Mouse (Mus musculus): ENCODE data around the gene Rab11fip3. TPM values are rescaled to one million over a fixed set of nuclear protein-coding genes. Genes with fewer than 3 reads are reported as not detected.

Gene Rab11fip3
- polyA plus RNA-seq, 1 experiment from 2014 or later, result 31.0 TPM

- whole genome bisulfite sequencing, result 92% methylated on average over 5 of the region's 5 CpGs
- H3K27me3 ChIP-seq, result no peaks in the 10 kb centered on the region
Observed at GRCm38 (mm10) chr17:25979829-25980738, 89.3 kb downstream of the Rab11fip3 start.

GRCm38 (mm10) chr17:25970954-25971707, 98.2 kb downstream of the Rab11fip3 start:
- no peaks in the 10 kb centered on the region for H3K4me1 ChIP-seq (replicated peaks)
- WGBS, result 87% methylated on average over 4 of the region's 4 CpGs

More at GRCm38 (mm10) chr17:25979829-25980738, 89.3 kb downstream of the Rab11fip3 start:
- Histone ChIP-seq H3K4me1 (replicated peaks) (peaks cover 34% of the 10 kb centered on the region), H3K4me2 (no peak overlapping the region), H3K9ac (no peak overlapping the region), H3K9me3 (no peaks in the 10 kb centered on the region), H3K27ac (replicated peaks) (no peak overlapping the region), H3K4me3 (no peak overlapping the region), H3K36me3 (no peaks in the 10 kb centered on the region)
- no peak for ATAC-seq (ENCODE audit: low FRiP score, low read depth)

GRCm38 (mm10) chr17:25970448-25970847, 98.9 kb downstream of the Rab11fip3 start:
- Histone ChIP-seq H3K4me1 (replicated peaks) (no peaks in the 10 kb centered on the region), H3K9ac (no peak overlapping the region), H3K27ac (replicated peaks) (no peak overlapping the region; the same call in 1 of the 2 replicates), H3K9me3 (no peaks in the 10 kb centered on the region), H3K4me2 (no peak overlapping the region), H3K4me3 (no peak overlapping the region), H3K27me3 (no peaks in the 10 kb centered on the region), H3K36me3 (no peaks in the 10 kb centered on the region; the same call in 1 of the 2 replicates)
- ATAC-seq (ENCODE audit: low FRiP score, low read depth), result no peak
- 81% methylated on average over 9 of the region's 9 CpGs for WGBS

More at GRCm38 (mm10) chr17:25970954-25971707, 98.2 kb downstream of the Rab11fip3 start:
- no peak overlapping the region for H3K4me2 ChIP-seq
- H3K4me3 ChIP-seq, result no peak overlapping the region
- H3K27ac ChIP-seq (replicated peaks), result no peak overlapping the region; the same call in 1 of the 2 replicates
- H3K9ac ChIP-seq, result no peak overlapping the region
- H3K36me3 ChIP-seq, result no peaks in the 10 kb centered on the region; the same call in 1 of the 2 replicates
- no peak for ATAC-seq (ENCODE audit: low FRiP score, low read depth)
- H3K9me3 ChIP-seq, result no peaks in the 10 kb centered on the region
- no peaks in the 10 kb centered on the region for H3K27me3 ChIP-seq

- no peak for ATAC-seq (ENCODE audit: low FRiP score, low read depth)
- no peak overlapping the region for H3K4me2 ChIP-seq
- no peak overlapping the region for H3K9ac ChIP-seq
- no peaks in the 10 kb centered on the region for H3K27me3 ChIP-seq
- 64% methylated on average over 1 of the region's 1 CpGs for WGBS
- no peaks in the 10 kb centered on the region for H3K9me3 ChIP-seq
- no peaks in the 10 kb centered on the region for H3K4me1 ChIP-seq (replicated peaks)
- H3K4me3 ChIP-seq, result no peak overlapping the region
- no peaks in the 10 kb centered on the region; the same call in 1 of the 2 replicates for H3K36me3 ChIP-seq
- no peak overlapping the region for H3K27ac ChIP-seq (replicated peaks)
Observed at GRCm38 (mm10) chr17:25968176-25968575, 101.2 kb downstream of the Rab11fip3 start.

GRCm38 (mm10) chr17:25967652-25968051, 101.7 kb downstream of the Rab11fip3 start:
- ATAC-seq (ENCODE audit: low FRiP score, low read depth), result no peak
- Histone ChIP-seq H3K4me1 (replicated peaks) (no peaks in the 10 kb centered on the region), H3K9ac (no peak overlapping the region), H3K9me3 (no peaks in the 10 kb centered on the region), H3K27me3 (no peaks in the 10 kb centered on the region), H3K4me3 (no peak overlapping the region), H3K27ac (replicated peaks) (no peak overlapping the region), H3K36me3 (no peaks in the 10 kb centered on the region; the same call in 1 of the 2 replicates), H3K4me2 (no peak overlapping the region)
- 63% methylated on average over 3 of the region's 3 CpGs for WGBS

GRCm38 (mm10) chr17:25964271-25964670, 105.1 kb downstream of the Rab11fip3 start:
- no peaks in the 10 kb centered on the region for H3K27me3 ChIP-seq
- H3K9ac ChIP-seq, result no peak overlapping the region
- WGBS, result 88% methylated on average over 7 of the region's 7 CpGs
- no peak overlapping the region for H3K4me2 ChIP-seq
- ATAC-seq (ENCODE audit: low FRiP score, low read depth), result peak; percentile 12; the same call in 1 of the 2 replicates
- H3K4me1 ChIP-seq (replicated peaks), result no peaks in the 10 kb centered on the region
- H3K4me3 ChIP-seq, result no peak overlapping the region
- no peak overlapping the region for H3K27ac ChIP-seq (replicated peaks)
- H3K36me3 ChIP-seq, result peaks cover 4% of the 10 kb centered on the region; the same call in 1 of the 2 replicates
- no peaks in the 10 kb centered on the region for H3K9me3 ChIP-seq

GRCm38 (mm10) chr17:25962413-25962905, 106.9 kb downstream of the Rab11fip3 start:
- Histone ChIP-seq H3K4me2 (no peak overlapping the region), H3K27me3 (no peaks in the 10 kb centered on the region), H3K36me3 (peaks cover 4% of the 10 kb centered on the region; the same call in 1 of the 2 replicates), H3K27ac (replicated peaks) (no peak overlapping the region), H3K9me3 (no peaks in the 10 kb centered on the region), H3K4me1 (replicated peaks) (peaks cover 5% of the 10 kb centered on the region; the same call in 1 of the 2 replicates), H3K4me3 (no peak overlapping the region), H3K9ac (no peak overlapping the region)
- ATAC-seq (ENCODE audit: low FRiP score, low read depth), result no peak
- 93% methylated on average over 7 of the region's 7 CpGs for whole genome bisulfite sequencing

- Histone ChIP-seq H3K27ac (replicated peaks) (no peak overlapping the region), H3K9me3 (no peaks in the 10 kb centered on the region), H3K9ac (no peak overlapping the region), H3K4me2 (no peak overlapping the region), H3K4me3 (no peak overlapping the region), H3K36me3 (peaks cover 4% of the 10 kb centered on the region; the same call in 1 of the 2 replicates), H3K27me3 (no peaks in the 10 kb centered on the region), H3K4me1 (replicated peaks) (peaks cover 6% of the 10 kb centered on the region; the same call in 1 of the 2 replicates)
- ATAC-seq (ENCODE audit: low FRiP score, low read depth), result no peak
- 98% methylated on average over 5 of the region's 5 CpGs for WGBS
Observed at GRCm38 (mm10) chr17:25961566-25961965, 107.8 kb downstream of the Rab11fip3 start.

GRCm38 (mm10) chr17:25959630-25960467, 109.5 kb downstream of the Rab11fip3 start:
- 92% methylated on average over 23 of the region's 23 CpGs for WGBS
- Histone ChIP-seq H3K9ac (no peak overlapping the region), H3K4me2 (no peak overlapping the region), H3K36me3 (0 out of 2 replicates have a peak, but pooled peaks cover 4% of the 10 kb centered on the region), H3K27ac (replicated peaks) (no peak overlapping the region), H3K4me1 (replicated peaks) (peaks cover 6% of the 10 kb centered on the region; the same call in 1 of the 2 replicates), H3K27me3 (no peaks in the 10 kb centered on the region), H3K9me3 (no peaks in the 10 kb centered on the region), H3K4me3 (no peak overlapping the region)
- no peak for ATAC-seq (ENCODE audit: low FRiP score, low read depth)

- Histone ChIP-seq H3K9ac (no peak overlapping the region), H3K9me3 (no peaks in the 10 kb centered on the region), H3K36me3 (0 out of 2 replicates have a peak, but pooled peaks cover 4% of the 10 kb centered on the region), H3K4me2 (no peak overlapping the region), H3K27me3 (peaks cover 2% of the 10 kb centered on the region; the same call in 1 of the 2 replicates), H3K4me1 (replicated peaks) (peaks cover 6% of the 10 kb centered on the region; the same call in 1 of the 2 replicates), H3K27ac (replicated peaks) (peak overlapping the region; percentile 25; the same call in 1 of the 2 replicates), H3K4me3 (no peak overlapping the region)
- ATAC-seq (ENCODE audit: low FRiP score, low read depth), result no peak
- WGBS, result 92% methylated on average over 11 of the region's 11 CpGs
Observed at GRCm38 (mm10) chr17:25958771-25959494, 110.4 kb downstream of the Rab11fip3 start.

All from hindbrain, embryonic 15.5 days (tissue).